Mouse (Mus musculus): Measurements from ENCODE around the gene Twnk. TPM values are rescaled to one million over a fixed set of nuclear protein-coding genes. Genes with fewer than 3 reads are reported as not detected.
A peak's percentile ranks its signal among the peaks of the same experiment; 100 is the strongest.

Gene Twnk
- total and polyA plus RNA-seq, 3 experiments, result 12.4 to 30.1 (median 18.9) TPM

DNA sequence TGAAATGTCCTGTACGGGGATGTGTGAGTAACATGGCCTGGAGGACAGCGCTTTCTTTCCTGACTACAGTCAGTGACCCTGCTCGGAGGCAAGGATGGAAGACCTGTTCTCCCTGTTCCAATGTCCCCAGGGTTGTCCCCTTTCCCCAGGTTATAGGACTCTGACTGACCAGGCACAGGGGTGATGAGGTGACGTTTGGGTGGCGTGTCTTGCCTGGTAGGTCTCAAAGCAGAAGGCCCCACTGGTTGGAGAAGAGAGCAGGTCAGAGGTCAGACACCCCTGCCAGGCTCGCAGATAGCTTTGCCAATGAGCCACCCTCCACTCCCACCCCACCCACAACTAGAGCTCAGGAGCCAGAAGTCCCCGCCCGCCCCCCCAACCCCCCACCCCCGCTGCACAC lies 24.1 kb downstream of the Twnk start:
- Histone ChIP-seq H3K4me3 (replicated peaks in 1 of 3; ENCODE audit: low read depth in 2 of 3, low read length in 2 of 3, poor library complexity in 1 of 3) (no peak overlapping the region), H3K79me2 (replicated peaks; ENCODE audit: control insufficient read depth, extremely low read depth, insufficient read depth, poor library complexity, severe bottlenecking) (no peaks in the 10 kb centered on the region), H3K9me3 (replicated peaks; ENCODE audit: low read length) (no peaks in the 10 kb centered on the region), H3K4me2 (ENCODE audit: insufficient read depth, low read depth, poor library complexity, severe bottlenecking) (no peak overlapping the region), H3K36me3 (replicated peaks in 1 of 2; ENCODE audit: control insufficient read depth in 1 of 2, insufficient read depth in 1 of 2, low read length in 1 of 2) (peaks cover 0 to 19% of the 10 kb centered on the region in 2 experiments), H3K9ac (ENCODE audit: insufficient read depth, low read depth) (no peak overlapping the region), H3K27me3 (replicated peaks) (peaks cover 46% of the 10 kb centered on the region), H3K27ac (ENCODE audit: insufficient read depth, low read depth) (no peak overlapping the region), H3K4me1 (ENCODE audit: control insufficient read depth in 1 of 2, insufficient read depth in 2 of 2) (peaks cover 8 to 17% of the 10 kb centered on the region in 2 experiments)
- TF ChIP-seq HCFC1 (IDR thresholded peaks at IDR 0.05; ENCODE audit: low read depth, low read length) (no peak), CHD2 (IDR thresholded peaks at IDR 0.05; ENCODE audit: low read length) (no peak), MXI1 (IDR thresholded peaks at IDR 0.05; ENCODE audit: low read depth, low read length) (no peak), ZKSCAN1 (IDR thresholded peaks at IDR 0.05; ENCODE audit: borderline replicate concordance, low read depth, low read length) (no peak), TCF12 (IDR thresholded peaks at IDR 0.05; ENCODE audit: low read depth, low read length) (no peak), BHLHE40 (IDR thresholded peaks at IDR 0.05; ENCODE audit: low read depth, low read length) (no peak), POLR2A (IDR thresholded peaks at IDR 0.05; ENCODE audit: low read depth, low read length) (no peak), EP300 (IDR thresholded peaks at IDR 0.05; ENCODE audit: low read length) (no peak)
- no peak for DNase-seq (ENCODE audit: extremely low read depth)
- dilution Hi-C loops (cut with MboI; ENCODE audit: extremely low pct_ligation_motif_present, extremely low pct_unique_long_range_greater_than_20kb, low sequenced_read_pairs), result no loop called here
- in situ Hi-C loops (cut with MboI; ENCODE audit: low pct_ligation_motif_present, low pct_unique_long_range_greater_than_20kb, low sequenced_read_pairs), result loop anchor here (25.0 kb wide), 1 partner anchor 442 kb away; no protein-coding TSS in a partner anchor

DNA sequence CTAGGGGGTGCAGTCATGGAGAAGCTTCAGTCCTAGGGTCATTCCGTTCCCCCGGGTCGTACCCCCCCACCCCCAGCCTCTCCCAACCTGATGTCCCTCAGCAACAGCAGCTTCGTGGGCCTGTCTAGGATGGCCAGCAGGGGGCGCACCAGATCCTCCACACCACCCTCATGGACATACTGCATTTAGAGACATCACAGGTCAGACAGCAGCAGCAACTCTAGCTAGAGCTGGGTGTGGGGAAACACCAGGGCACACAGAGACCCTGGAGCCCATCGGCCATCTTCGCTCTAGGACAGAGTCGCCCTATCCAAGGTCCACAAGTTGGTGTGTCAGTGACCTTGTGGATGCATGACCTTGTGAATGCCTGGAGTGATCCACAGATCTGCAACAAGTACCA lies 24.6 kb downstream of the Twnk start:
- Histone ChIP-seq H3K27me3 (replicated peaks) (peaks cover 50% of the 10 kb centered on the region), H3K79me2 (replicated peaks; ENCODE audit: control insufficient read depth, extremely low read depth, insufficient read depth, poor library complexity, severe bottlenecking) (no peaks in the 10 kb centered on the region), H3K4me3 (replicated peaks in 1 of 3; ENCODE audit: low read depth in 2 of 3, low read length in 2 of 3, poor library complexity in 1 of 3) (peak overlapping the region; percentile 17 to 49 (median 48)), H3K27ac (ENCODE audit: insufficient read depth, low read depth) (no peak overlapping the region), H3K36me3 (replicated peaks in 1 of 2; ENCODE audit: control insufficient read depth in 1 of 2, insufficient read depth in 1 of 2, low read length in 1 of 2) (peaks cover 0 to 15% of the 10 kb centered on the region in 2 experiments), H3K4me1 (ENCODE audit: control insufficient read depth in 1 of 2, insufficient read depth in 2 of 2) (peaks cover 8 to 17% of the 10 kb centered on the region in 2 experiments), H3K4me2 (ENCODE audit: insufficient read depth, low read depth, poor library complexity, severe bottlenecking) (peak overlapping the region; percentile 92; the same call in 1 of the 2 replicates), H3K9me3 (replicated peaks; ENCODE audit: low read length) (no peaks in the 10 kb centered on the region), H3K9ac (ENCODE audit: insufficient read depth, low read depth) (peak overlapping the region; percentile 25; the same call in 1 of the 2 replicates)
- in situ Hi-C loops (cut with MboI; ENCODE audit: low pct_ligation_motif_present, low pct_unique_long_range_greater_than_20kb, low sequenced_read_pairs) (loop anchor here (25.0 kb wide), 1 partner anchor 443 kb away; no protein-coding TSS in a partner anchor), dilution Hi-C loops (cut with MboI; ENCODE audit: extremely low pct_ligation_motif_present, extremely low pct_unique_long_range_greater_than_20kb, low sequenced_read_pairs) (no loop called here)
- TF ChIP-seq MYC (IDR thresholded peaks at IDR 0.05; ENCODE audit: low read depth, low read length), result peak; percentile 51; the same call in 1 of the 2 replicates
- no peak for TF ChIP-seq UBTF (IDR thresholded peaks at IDR 0.05; ENCODE audit: low read depth, low read length)
- peak; percentile 37 for TF ChIP-seq SMC3 (IDR thresholded peaks at IDR 0.05; ENCODE audit: low read depth, low read length)
- TF ChIP-seq MXI1 (IDR thresholded peaks at IDR 0.05; ENCODE audit: low read depth, low read length), result peak; percentile 45; the same call in 1 of the 2 replicates
- 0 out of 2 replicates have a peak, but pooled peaks have one; percentile 14 for TF ChIP-seq IRF4 (IDR thresholded peaks at IDR 0.05; ENCODE audit: low read depth, low read length)
- peak; percentile 59 to 82 for TF ChIP-seq CTCF (conservative IDR thresholded peaks at IDR 0.05 in 1 of 2, IDR thresholded peaks at IDR 0.05 in 1 of 2; ENCODE audit: low read depth in 2 of 2, low read length in 2 of 2)
- TF ChIP-seq RAD21 (IDR thresholded peaks at IDR 0.05; ENCODE audit: low read depth, low read length), result peak; percentile 20
- TF ChIP-seq ZC3H11A (IDR thresholded peaks at IDR 0.05; ENCODE audit: low read depth, low read length), result no peak
- TF ChIP-seq MAX (IDR thresholded peaks at IDR 0.05; ENCODE audit: low read length), result peak; percentile 32; the same call in 1 of the 2 replicates
- peak; percentile 78 for DNase-seq (ENCODE audit: extremely low read depth)
